In the genomic region with DNA sequence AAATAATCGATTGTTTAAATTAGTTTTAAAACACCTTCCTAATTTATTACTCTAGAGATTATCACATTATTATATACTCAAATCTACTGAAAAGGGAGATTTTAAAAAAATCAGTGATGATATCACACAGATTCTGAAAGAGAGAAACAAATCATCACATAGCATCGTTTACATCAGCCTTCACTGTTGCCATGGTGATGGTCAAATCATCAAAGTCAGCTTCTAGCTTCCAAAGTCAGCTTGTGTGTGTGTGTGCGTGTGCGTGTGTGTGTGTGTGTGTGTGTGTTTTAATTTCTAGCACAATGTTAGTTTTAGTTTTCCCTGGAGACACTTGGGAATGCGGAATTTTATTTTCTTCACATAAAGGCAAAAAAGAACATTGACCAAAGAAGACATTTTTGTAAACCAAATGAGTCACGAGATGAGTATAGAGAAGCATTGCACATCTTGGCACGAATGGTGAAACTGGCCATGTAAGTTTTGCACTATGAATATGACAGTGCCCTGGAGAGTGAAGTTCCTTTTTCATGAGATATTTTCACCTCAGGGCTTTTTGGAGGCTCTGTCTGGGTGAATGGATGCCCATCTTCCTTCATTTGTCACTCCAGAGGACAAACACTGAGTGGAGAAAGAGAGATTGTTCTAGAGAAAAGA, we compare ENCODE assay signal across 29 mouse cellular contexts. TPM values are rescaled to one million over a fixed set of nuclear protein-coding genes. Genes with fewer than 3 reads are reported as not detected.
DNase-seq lines count a peak whose midpoint lies in the region; ATAC-seq and TF ChIP-seq lines count a peak whose summit lies in the region.
"Had no signal": no experiment of that assay in that cellular context is flagged by ENCODE, and none has a peak within 500 bp of the region (broad histone marks: within the 10 kb centered on the region; RNA-seq: fewer than 3 reads in every experiment).

No protein-coding gene starts in this region.

- no peak for TF ChIP-seq CTCF in lung, embryonic 14.5 days (IDR thresholded peaks at IDR 0.05; ENCODE audit: low read depth)
- TF ChIP-seq CTCF in lung, adult 2 months (IDR thresholded peaks at IDR 0.05; ENCODE audit: insufficient read depth, low read length) = no peak

- DNase-seq in embryo, embryonic 10.5 days (ENCODE audit: low spot score) = peak; percentile 10
- no peak for DNase-seq in embryo, embryonic 9.5 days (ENCODE audit: extremely low spot score)
- peak; percentile 17 for DNase-seq in lung, embryonic 14.5 days
- DNase-seq in lung, adult 2 months = no peak
- DNase-seq in CD4-positive helper T cell, adult 2 months (ENCODE audit: low read depth, low spot score) = peak; percentile 59
- DNase-seq in naive thymus-derived CD4-positive, alpha-beta T cell, adult 2 months (ENCODE audit: low read depth) = peak; percentile 43
- no peak for DNase-seq in layer of hippocampus, postnatal 10 days (ENCODE audit: low spot score in 2 of 2)
- DNase-seq in spleen, postnatal 14 days (ENCODE audit: low spot score in 2 of 2) = no peak
- DNase-seq: adrenal gland, postnatal 36 days; cerebellum, adult 2 months; kidney, adult 11 months; layer of hippocampus, postnatal 36 days; lung, postnatal 14 days; spleen, adult 18-20 months had no signal

- H3K9me3 ChIP-seq in lung, embryonic 14.5 days (ENCODE audit: low read depth, low read length) = no peaks in the 10 kb centered on the region
- H3K9me3 ChIP-seq: embryonic facial prominence, embryonic 13.5 days; liver, embryonic 15.5 days had no signal

- H3K4me2 ChIP-seq in lung, embryonic 14.5 days = no peak overlapping the region
- H3K4me2 ChIP-seq: embryonic facial prominence, embryonic 13.5 days; heart, embryonic 13.5 days; liver, embryonic 15.5 days; neural tube, embryonic 13.5 days had no signal

- H3K4me1 ChIP-seq in lung, embryonic 14.5 days (ENCODE audit: insufficient read depth) = no peaks in the 10 kb centered on the region
- H3K4me1 ChIP-seq in lung, adult 2 months (ENCODE audit: control insufficient read depth, insufficient read depth, low read length) = no peaks in the 10 kb centered on the region
- H3K4me1 ChIP-seq: heart, embryonic 13.5 days; liver, embryonic 15.5 days; neural tube, embryonic 13.5 days had no signal

- no peak for ATAC-seq in lung, embryonic 14.5 days (ENCODE audit: insufficient read depth)
- ATAC-seq: hindbrain, embryonic 16.5 days had no signal

- H3K9ac ChIP-seq in lung, embryonic 14.5 days = no peak overlapping the region
- H3K9ac ChIP-seq: embryonic facial prominence, embryonic 13.5 days; heart, embryonic 13.5 days; liver, embryonic 15.5 days; neural tube, embryonic 13.5 days had no signal

- no peak overlapping the region for H3K4me3 ChIP-seq in lung, embryonic 14.5 days (ENCODE audit: low read depth, low read length)
- no peak overlapping the region for H3K4me3 ChIP-seq in lung, adult 2 months (replicated peaks; ENCODE audit: extremely low read depth, low read depth, low read length)
- H3K4me3 ChIP-seq: embryonic facial prominence, embryonic 13.5 days; heart, embryonic 13.5 days; liver, embryonic 15.5 days; neural tube, embryonic 13.5 days had no signal

- WGBS in lung, embryonic 14.5 days = 75% methylated on average over 7 of the region's 7 CpGs
- 77% methylated on average over 7 of the region's 7 CpGs for WGBS in lung, adult 2 months

- H3K36me3 ChIP-seq in lung, embryonic 14.5 days (ENCODE audit: insufficient read depth) = no peaks in the 10 kb centered on the region
- H3K36me3 ChIP-seq: embryonic facial prominence, embryonic 13.5 days; heart, embryonic 13.5 days; liver, embryonic 15.5 days; neural tube, embryonic 13.5 days had no signal

- TF ChIP-seq POLR2A in lung, adult 2 months (IDR thresholded peaks at IDR 0.05; ENCODE audit: borderline replicate concordance, extremely low read depth, low read depth, low read length) = no peak

- H3K27me3 ChIP-seq in lung, embryonic 14.5 days (ENCODE audit: insufficient read depth, low read length) = no peaks in the 10 kb centered on the region
- H3K27me3 ChIP-seq: embryonic facial prominence, embryonic 13.5 days; heart, embryonic 13.5 days; liver, embryonic 15.5 days; neural tube, embryonic 13.5 days had no signal

- H3K27ac ChIP-seq in lung, embryonic 14.5 days (ENCODE audit: low read depth) = no peak overlapping the region
- H3K27ac ChIP-seq: embryonic facial prominence, embryonic 13.5 days; heart, embryonic 13.5 days; liver, embryonic 15.5 days; neural tube, embryonic 13.5 days had no signal

RNA-seq across cellular contexts. Expression of a gene that starts 15.6 kb away (rescaled TPM):
- 861 and 982 TPM in 2 replicates for polyA plus RNA-seq in lung, embryonic 14.5 days (2014; fragmentation: Nextera tagmentation; extraction: Ambion mirVana)
- 232 and 357 TPM in 2 replicates for polyA plus RNA-seq in lung, adult 2 months (2012; rRNA removed)
- total RNA-seq in layer of hippocampus, postnatal 10 days (2021) = 10 to 100 TPM; 16.1 to 20.2 TPM

RNA-seq across cellular contexts. Expression of a gene that starts 36.1 kb away (rescaled TPM):
- polyA plus RNA-seq in lung, embryonic 14.5 days (2014; fragmentation: Nextera tagmentation; extraction: Ambion mirVana) = not detected in 2 replicates
- polyA plus RNA-seq in lung, adult 2 months (2012; rRNA removed) = not detected in 2 replicates
- not detected for total RNA-seq in layer of hippocampus, postnatal 10 days (2021)
- total RNA-seq: ES-E14; gastrocnemius, adult 8-10 months; granulocyte monocyte progenitor cell, adult 5-6 weeks; heart, postnatal 25 days; layer of hippocampus, postnatal 36 days; left cerebral cortex, postnatal 25 days had no signal
- polyA plus RNA-seq: cerebellum, adult 2 months; embryonic facial prominence, embryonic 13.5 days; heart, embryonic 13.5 days; hindbrain, embryonic 16.5 days; large intestine, adult 2 months; limb, embryonic 14.5 days; liver, embryonic 15.5 days; neural tube, embryonic 13.5 days; stomach, embryonic 16.5 days; thymus, postnatal 0 days; urinary bladder, adult 2 months had no signal

RNA-seq across cellular contexts. Expression of a gene that starts 50.2 kb away (rescaled TPM):
- 196 and 220 TPM in 2 replicates for polyA plus RNA-seq in lung, embryonic 14.5 days (2014; fragmentation: Nextera tagmentation; extraction: Ambion mirVana)
- 61.1 and 79.5 TPM in 2 replicates for polyA plus RNA-seq in lung, adult 2 months (2012; rRNA removed)
- total RNA-seq in layer of hippocampus, postnatal 10 days (2021) = 10 to 100 TPM; 66.3 to 71.8 TPM

Comparison
In these comparisons a context has a peak if more than half of its experiments do, and no peak if none do; other contexts are left out.
1. DNase-seq: peak in embryo, embryonic 10.5 days (single experiment), lung, embryonic 14.5 days (single experiment), CD4-positive helper T cell, adult 2 months (single experiment) and naive thymus-derived CD4-positive, alpha-beta T cell, adult 2 months (single experiment); none in embryo, embryonic 9.5 days (single experiment), lung, adult 2 months (single experiment), layer of hippocampus, postnatal 10 days (0 of 2) and spleen, postnatal 14 days (0 of 2).